Mouse (Mus musculus) v-Abl transformed pro-B cells (cell line): ENCODE measurements around the gene Gpr50.

Source experiments
- in situ Hi-C, 2 experiments: fragments of 400-800 bp; cut with MboI; formaldehyde crosslinking; loops; one replicate each; pipeline ENCODE4 v1.15.1; 2025; ENCODE audit not compliant: unreplicated experiment in 2 of 2

Gene Gpr50

DNA sequence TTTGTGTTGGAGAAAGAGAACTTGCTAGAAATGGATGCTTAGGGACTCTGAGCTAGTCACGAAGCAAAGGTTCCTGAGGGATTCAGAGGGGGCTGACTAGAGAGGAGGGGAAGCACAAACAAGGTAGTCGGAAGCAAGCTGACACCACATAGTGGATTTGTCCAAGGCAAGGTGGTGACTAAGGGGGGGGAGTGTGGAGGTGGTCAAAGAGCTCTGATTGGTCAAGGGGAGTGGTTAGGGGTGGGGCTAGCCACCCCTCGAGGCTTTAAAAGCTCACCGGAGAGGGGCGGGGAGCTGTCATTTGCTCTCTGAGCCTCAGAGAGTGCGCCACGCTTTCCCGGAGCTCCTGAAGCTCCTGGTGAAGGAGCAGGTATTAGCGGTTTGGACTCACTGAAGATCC, at the start of gene Gpr50:
Gpr50 (plus strand) TSS at position 294 of the 400 bp plus-strand sequence.
- in situ Hi-C loops = no loop called here

DNA sequence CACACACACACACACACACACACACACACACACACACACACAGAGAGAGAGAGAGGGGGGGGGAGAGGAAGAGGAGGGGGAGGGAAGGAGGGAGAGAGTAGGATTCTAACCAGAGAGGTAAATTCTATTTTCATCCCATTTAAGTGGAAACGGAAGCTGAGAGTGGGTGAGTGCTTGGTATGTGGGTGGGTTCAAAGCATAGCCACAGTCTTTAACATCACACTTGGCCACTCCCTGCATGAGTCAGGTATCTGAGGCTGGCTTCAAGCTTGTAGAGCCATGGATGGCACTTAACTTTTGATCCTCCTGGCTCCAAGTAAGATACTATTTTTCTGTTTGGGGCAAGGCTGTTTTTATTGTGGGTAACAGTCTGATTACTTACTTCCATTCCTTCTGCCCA, 41.2 kb upstream of the Gpr50 start:
- in situ Hi-C loops = loop anchor here in 1 of 2 experiments (10.0 kb wide), 1 partner anchor 1037 kb away; no protein-coding TSS in a partner anchor

DNA sequence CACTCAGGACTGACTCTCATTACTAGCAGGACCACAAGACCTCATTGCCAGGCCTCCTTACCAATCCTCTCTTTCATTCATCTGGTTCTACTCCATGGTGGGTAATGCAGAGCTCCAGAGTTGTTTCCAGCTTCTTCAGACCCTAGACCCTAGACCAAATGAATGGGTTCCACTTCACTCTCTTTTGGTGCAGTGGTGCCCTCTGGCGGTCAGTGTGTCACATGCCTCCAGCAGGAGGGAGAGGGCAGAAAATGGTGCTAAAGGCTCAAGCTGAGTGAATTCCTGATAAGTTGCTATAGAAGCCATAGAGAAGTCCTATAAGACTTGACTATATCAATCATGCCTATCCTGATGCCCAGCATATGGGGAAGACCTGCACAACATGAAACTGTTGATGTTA, 39.6 kb upstream of the Gpr50 start:
- in situ Hi-C loops = loop anchor here in 1 of 2 experiments (10.0 kb wide), 1 partner anchor 1039 kb away; no protein-coding TSS in a partner anchor

DNA sequence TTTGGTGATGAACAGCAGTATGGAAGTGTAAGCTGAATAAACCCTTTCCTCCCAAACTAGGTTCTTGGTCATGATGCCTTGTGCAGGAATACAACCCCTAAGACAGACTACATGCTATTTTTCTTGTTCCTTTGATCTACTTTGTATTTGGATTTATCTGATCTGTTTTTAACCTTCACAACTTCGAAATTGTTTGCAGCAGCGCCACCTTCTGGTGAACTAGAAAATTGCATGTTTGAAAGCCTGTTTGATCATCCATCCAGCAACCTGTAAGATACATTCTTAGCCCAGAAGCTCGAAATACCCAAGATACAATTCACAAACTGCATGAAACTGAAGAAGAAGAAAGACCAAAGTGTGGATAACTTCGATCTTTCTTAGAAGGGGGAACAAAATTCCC, 35.2 kb upstream of the Gpr50 start:
- in situ Hi-C loops = loop anchor here (10.0 to 25.0 kb wide), 3 partner anchors 1041 to 1266 kb away; partner anchors contain the start of gene Ids (in 1 of the 2)

DNA sequence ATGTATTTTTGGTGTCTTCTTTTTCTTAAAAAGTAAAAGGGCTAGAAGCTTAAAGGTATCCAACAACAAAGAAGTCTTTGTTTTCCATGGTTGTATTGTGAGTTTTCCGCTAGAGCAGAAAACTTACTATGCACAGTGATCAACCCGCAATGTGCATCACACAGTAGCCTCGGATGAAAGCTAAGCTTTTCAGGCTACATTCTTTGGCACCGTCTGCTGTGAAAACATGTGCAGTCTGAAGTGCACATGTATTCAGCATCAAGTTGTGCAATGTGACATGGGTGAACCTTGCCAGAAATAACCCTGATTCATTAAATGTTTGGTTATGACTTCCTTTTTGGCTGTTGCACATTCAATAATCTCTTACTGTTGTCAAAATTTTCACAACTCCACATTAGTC, 32.8 kb upstream of the Gpr50 start:
- in situ Hi-C loops = loop anchor here (25.0 kb wide), 2 partner anchors 1043 to 1268 kb away; partner anchors contain the start of gene Ids (in 1 of the 2)

DNA sequence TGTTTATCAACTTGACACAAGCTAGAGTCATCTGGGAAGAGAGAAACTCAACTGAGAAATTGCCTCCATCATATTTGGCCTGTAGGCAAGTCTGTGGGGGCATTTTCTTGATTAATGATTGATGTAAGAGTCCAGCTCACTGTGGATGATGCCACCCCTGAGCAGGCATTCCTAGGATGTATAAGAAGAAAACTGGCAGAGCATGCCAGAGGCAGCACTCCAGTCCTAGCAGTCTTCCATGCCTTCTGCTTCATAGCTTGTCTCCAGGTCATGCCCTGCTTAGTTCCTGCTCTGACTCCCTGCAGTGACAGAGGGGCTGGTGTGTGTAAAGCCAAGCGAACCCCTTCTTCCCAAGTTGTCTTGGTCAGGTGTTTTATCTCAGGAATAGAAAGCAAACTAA, 32.3 kb upstream of the Gpr50 start:
- in situ Hi-C loops = loop anchor here (25.0 kb wide), 2 partner anchors 1044 to 1269 kb away; partner anchors contain the start of gene Ids (in 1 of the 2)

DNA sequence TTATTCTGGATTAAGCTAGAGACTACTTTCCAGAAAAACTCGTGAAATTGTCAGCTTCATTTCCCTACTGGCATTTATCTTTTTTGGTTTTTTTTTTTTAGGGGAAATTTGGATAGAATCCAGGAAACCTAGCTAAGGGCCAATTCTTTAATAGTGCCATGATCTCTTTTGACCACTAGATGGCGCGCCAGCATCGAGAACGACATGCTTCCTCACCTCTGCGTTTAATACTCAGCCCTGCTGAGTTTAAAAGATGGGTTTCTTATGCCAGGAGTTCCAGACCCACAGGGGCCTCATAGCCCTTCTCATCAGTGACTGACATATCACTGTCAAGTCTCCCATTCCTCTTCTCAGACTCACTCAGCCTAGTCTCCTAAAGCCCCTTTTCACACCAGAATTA, 15.5 kb upstream of the Gpr50 start:
- in situ Hi-C loops = loop anchor here (5.0 to 25.0 kb wide), 5 partner anchors 294 to 1286 kb away; partner anchors contain the start of gene Ids (in 1 of the 2)

DNA sequence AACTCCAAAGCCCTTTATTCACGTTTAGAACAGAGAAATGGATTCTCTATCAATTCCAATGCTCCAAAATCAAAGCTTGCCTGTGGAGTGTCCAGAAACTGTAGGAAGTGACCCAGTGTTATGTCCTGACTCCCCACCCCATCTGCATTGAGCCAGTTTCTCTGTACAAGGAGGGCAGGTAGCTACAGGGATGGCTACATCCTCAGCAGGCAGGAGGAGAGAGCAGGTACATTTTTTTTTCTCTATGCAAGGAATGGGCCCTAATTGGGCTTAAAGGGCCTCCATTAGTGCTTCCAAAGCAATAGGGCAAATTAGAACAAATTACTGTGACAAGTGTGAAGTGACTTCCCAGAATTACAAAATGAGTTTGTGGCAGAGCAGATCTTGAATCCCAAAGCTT, 15.0 kb upstream of the Gpr50 start:
- in situ Hi-C loops = loop anchor here (5.0 to 25.0 kb wide), 5 partner anchors 294 to 1286 kb away; partner anchors contain the start of gene Ids (in 1 of the 2)

DNA sequence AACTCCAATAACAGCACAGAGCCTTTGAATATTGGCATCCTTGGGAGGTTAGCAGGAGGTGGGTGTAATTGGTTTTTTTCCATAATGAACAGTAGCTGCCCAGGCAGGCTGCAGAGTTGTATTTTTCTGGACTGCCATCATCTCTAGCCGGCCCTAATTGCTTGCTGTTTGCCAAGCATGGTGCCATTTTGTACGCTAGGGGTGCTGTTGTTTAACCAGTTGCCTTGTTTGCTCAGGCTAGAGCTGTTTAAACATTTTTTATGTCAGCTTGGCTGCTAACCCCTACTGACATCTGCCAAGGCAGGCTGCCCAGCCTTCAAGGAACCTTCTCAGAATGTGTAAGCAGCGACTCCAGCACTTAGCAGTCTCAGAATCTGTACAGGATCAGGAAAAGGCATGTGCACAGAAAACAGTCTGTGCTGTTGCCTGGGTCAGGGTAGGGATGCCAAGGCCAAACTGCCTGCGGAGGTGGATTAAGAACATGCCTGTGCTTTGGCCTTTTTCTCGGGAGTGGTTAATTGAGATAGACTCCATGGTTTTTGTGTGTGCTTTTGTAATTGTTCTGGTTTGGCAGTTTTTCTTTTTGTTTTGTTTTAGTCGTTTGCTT, 14.5 kb upstream of the Gpr50 start:
- in situ Hi-C loops = loop anchor here (5.0 to 25.0 kb wide), 5 partner anchors 293 to 1287 kb away; partner anchors contain the start of gene Ids (in 1 of the 2)

DNA sequence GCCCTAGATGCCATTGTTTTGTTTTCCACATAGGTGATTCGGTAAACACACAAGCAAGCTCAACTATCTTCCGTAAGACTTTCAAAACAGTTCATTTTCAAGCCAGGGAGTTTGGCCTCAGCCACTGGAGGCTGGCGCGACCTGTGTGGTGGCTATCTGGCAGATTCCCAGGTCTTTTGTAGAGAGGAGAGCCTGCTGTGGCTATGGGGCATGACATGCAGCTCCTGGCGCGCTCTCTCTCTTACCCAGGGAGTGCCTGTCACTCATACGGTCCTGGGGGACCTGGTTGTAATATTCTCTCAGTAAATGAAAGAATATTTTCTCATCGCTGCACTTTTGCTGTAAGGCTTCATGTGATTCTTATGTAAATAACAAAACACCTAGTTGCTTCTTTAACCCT, 13.5 kb upstream of the Gpr50 start:
- in situ Hi-C loops = loop anchor here (5.0 to 25.0 kb wide), 6 partner anchors 292 to 1288 kb away; partner anchors contain the start of gene Ids (in 1 of the 2)

DNA sequence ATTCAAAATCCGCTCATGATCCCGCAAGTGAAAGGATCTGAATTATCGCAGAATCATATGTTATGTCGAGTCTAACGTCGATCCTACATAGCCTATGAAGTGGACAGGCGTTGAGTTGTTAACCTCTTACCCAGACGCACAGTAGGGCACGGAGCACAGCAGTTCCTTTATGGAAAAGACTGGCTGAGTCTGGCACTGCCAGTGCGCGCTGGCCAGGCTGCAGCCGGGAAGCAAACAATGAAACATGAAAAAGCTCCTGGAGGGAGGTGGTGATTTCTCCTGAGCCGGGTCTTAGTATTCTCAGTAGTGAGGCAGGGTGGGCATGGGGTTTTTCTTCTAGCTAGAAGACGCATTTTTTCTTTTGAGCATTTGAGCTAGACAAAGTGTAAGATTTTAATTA, 1.7 kb upstream of the Gpr50 start:
- in situ Hi-C loops = no loop called here

DNA sequence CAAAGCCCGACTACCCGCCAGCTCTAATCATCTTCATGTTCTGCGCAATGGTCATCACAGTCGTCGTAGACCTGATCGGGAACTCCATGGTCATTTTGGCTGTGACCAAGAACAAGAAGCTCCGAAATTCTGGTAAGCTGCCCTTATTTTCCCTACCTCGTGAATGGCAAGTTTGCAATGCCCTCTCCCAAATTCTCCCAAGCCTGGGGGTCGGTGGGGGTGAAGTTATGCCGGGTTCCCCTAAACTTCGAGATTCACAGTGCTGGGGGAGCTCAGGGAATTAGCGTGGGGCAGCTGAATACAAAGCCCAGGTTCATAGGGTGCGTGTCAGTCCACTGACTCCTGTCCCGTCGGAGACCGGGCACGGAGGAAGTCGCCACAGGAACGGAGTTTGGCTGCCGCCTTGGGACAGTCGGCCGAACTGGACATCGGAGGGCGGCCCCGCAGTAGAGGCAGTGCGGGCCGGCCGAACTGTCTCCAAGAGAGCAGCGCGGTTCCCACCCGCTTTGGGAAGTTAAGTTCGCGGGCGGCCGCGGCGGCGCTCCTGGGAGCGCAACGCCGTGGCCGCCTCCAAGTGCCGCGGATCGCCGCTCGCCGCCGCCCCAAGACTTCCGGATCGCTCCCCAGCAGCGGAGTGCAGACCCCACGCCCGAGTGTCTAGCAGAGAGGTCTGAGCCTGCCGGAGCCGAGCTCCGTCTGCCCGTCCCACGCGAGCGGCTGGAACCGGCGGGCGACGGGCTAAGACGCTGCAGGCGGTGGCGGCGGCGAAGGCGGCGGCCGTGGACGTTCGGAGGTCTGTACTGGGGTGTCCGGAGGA, 612 bp downstream of the Gpr50 start:
- in situ Hi-C loops = no loop called here

DNA sequence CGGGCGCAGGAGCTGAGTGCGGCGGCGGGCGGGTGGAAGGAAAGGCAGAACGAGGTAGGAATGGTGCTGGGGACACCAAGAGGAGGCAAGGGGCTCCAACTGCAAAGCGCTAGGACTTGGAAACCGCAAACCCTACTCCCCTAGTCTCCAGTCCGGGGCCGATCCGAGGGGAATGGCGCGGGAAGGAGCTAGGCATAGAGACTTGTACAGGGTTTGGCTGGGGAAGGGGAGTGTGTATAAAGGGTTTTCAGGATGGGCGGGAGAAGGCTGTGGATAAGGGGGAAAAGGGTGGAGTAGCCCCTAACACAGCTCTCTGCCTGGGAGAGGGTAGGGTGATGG, 1.2 kb downstream of the Gpr50 start:
- in situ Hi-C loops = no loop called here

DNA sequence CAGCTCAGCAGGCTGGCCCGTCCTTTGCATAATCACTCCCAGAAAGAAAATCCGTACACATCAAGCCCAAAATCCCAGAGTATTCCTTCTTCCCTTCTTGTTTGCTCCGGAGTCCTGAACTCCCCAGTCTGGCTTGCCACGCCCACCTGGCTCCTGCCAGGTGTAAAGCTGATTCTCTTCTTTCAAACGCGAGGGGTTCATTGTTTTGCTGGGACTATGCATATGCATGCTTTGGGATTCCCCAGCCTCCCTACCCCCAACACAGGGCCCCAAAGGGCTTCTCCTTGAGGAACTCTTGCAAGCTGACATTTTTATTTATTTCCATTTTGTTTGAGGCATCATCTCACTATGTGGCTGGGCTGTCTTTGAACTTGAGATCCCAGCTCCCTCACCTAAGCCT, 6.8 kb downstream of the Gpr50 start:
- in situ Hi-C loops = no loop called here

DNA sequence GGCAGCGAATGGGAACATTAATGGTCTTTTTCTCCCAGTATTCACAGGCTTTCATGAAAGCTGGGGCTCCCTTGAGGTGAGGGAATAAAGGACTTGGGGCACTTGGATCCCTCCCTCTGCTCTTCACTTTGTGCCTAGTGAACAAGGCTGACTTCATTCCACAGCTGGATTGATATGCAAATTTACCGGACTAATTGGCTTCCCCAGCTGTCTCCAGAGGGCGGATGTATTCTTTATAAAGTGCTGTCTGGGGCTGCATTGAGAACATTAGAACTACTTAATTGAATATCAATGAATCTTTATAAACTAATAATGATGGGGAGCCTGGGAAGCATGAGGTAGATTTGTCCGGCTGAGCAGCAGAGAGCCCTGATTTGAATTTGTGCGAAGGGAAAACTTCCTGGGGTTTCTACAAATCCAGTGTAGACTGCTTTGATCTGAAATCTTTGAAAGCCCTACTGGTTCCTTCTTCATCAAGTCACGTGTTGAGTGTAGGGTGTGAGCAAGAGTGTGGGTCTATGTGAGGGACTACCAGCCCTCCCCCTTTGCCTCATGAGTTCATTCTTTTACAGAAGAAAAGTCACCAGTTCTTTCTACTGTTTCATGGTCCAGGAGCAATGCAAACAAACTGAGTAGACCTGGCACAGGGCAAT, 37.5 kb downstream of the Gpr50 start:
- in situ Hi-C loops = no loop called here
